Mouse (Mus musculus) kidney, adult 2 months (tissue): ENCODE results near the gene Slc39a7.

Source experiments
- CTCF ChIP-seq: fragments of 200-500 bp; conservative IDR thresholded peaks from 2 replicates; pipeline ENCODE4 v1.5.1; 2011; ENCODE audit warnings: low read depth, mild to moderate bottlenecking, control low read depth, low read length, moderate library complexity, mixed read lengths; ENCODE audit not compliant: insufficient read depth, insufficient read length
- POLR2A ChIP-seq: fragments of 200-500 bp; IDR thresholded peaks from one replicate; pipeline ENCODE4 v1.6.1; 2011; ENCODE audit warnings: low read depth, low read length, control low read depth

DNA sequence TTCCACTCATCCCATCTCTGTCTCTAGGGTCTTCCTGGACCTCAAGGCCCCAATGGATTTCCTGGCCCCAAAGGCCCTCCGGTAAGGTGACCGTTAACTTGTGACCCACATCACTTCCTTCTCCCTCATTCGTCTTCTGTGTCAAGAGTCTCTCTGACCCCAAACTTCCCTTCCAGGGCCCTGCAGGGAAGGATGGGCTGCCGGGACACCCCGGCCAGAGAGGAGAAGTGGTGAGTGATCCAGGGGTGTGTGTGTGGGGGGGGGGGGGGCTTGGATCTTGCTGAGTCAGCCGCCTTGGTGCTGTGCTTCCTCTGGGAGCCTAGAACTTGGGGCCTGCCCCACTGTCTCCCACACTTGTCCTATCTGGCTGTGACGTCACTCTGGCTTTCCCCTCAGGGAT, 25.7 kb upstream of the Slc39a7 start:
- TF ChIP-seq CTCF: no peak
- no peak for TF ChIP-seq POLR2A
